Mouse (Mus musculus) cortical plate, adult 2 months (tissue): Measurements from ENCODE around the gene Cdh20.

Experiments used
- CTCF ChIP-seq: fragments of 200-500 bp; IDR thresholded peaks from 2 replicates; pipeline ENCODE4 v1.5.1; 2011; ENCODE audit warnings: mild to moderate bottlenecking, control low read depth, low read length; ENCODE audit not compliant: insufficient read depth; ENCODE audit errors: extremely low read depth
- POLR2A ChIP-seq: fragments of 200-500 bp; IDR thresholded peaks from 2 replicates; pipeline ENCODE4 v1.6.1; 2011; ENCODE audit warnings: mild to moderate bottlenecking, low read length, control low read depth; ENCODE audit not compliant: insufficient read depth; ENCODE audit errors: extremely low read depth

DNA sequence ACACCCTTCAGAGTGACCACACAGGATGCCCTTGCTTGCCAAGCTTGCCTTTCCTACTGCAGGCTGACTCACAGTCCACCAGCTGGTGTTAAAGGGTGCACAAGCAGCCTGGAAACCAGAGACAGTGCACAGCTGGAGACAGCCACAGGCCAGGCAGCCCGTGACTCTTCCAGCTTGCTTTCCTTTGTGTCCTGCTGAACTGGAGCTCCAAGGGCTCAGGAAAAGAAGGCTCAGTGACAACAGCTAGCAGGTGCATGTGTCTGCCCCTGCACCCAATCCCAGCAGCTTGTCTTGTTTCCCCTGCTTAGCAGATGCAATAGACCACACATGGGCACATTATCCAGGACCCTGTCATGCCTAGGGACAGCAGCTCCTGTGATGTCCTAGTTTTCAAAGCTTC lies 21.5 kb upstream of the Cdh20 start:
- TF ChIP-seq POLR2A (no peak), CTCF (no peak)
